Mouse (Mus musculus) heart, embryonic 12.5 days (tissue): ENCODE measurements around the gene Agap3. TPM values are rescaled to one million over a fixed set of nuclear protein-coding genes. Genes with fewer than 3 reads are reported as not detected.
A peak's percentile ranks its signal among the peaks of the same experiment; 100 is the strongest.

Source experiments
- ATAC-seq: fragments of 200-750 bp; cut with Nextera tagmentation; 2 replicates; pipeline ENCODE4 v1.8.0; 2017; ENCODE audit warnings: moderate TSS enrichment, moderate library complexity; ENCODE audit not compliant: insufficient number of reproducible peaks, low FRiP score
- H3K27ac ChIP-seq: fragments of 300-500 bp; sonication (generic); 2 replicates; pipeline ENCODE4 v1.5.1; 2016; ENCODE audit warnings: mild to moderate bottlenecking, moderate library complexity; ENCODE audit not compliant: poor library complexity, severe bottlenecking
- H3K27me3 ChIP-seq: fragments of 300-500 bp; sonication (generic); replicated peaks from 2 replicates; pipeline ENCODE4 v1.6.1; 2016; ENCODE audit warnings: mild to moderate bottlenecking, moderate library complexity
- H3K36me3 ChIP-seq: fragments of 300-500 bp; sonication (generic); 2 replicates; pipeline ENCODE4 v1.6.1; 2016; ENCODE audit warnings: mild to moderate bottlenecking, moderate library complexity
- H3K4me1 ChIP-seq: fragments of 300-500 bp; sonication (generic); replicated peaks from 2 replicates; pipeline ENCODE4 v1.6.1; 2016; ENCODE audit warnings: mild to moderate bottlenecking
- H3K4me2 ChIP-seq: fragments of 300-500 bp; sonication (generic); 2 replicates; pipeline ENCODE4 v1.6.1; 2016; ENCODE audit warnings: mild to moderate bottlenecking, moderate library complexity
- H3K4me3 ChIP-seq: fragments of 300-500 bp; sonication (generic); 2 replicates; pipeline ENCODE4 v1.5.1; 2016; ENCODE audit warnings: mild to moderate bottlenecking
- H3K9ac ChIP-seq: fragments of 300-500 bp; sonication (generic); 2 replicates; pipeline ENCODE4 v1.6.1; 2016; ENCODE audit warnings: mild to moderate bottlenecking, moderate library complexity
- H3K9me3 ChIP-seq: fragments of 300-500 bp; sonication (generic); replicated peaks from 2 replicates; pipeline ENCODE4 v1.6.1; 2016; ENCODE audit warnings: mild to moderate bottlenecking, moderate library complexity
- WGBS: fragments of 180-500 bp; shearing (Covaris S2); methylation state at CpG from one replicate; pipeline ENCODE4 v1.1.7; 2016; 5-methylcytosine and 5-hydroxymethylcytosine counted together
- polyA plus RNA-seq: library from polyadenylated mRNA; unstranded; fragments of >200 nt; fragmentation: Nextera tagmentation; extraction: Ambion mirVana; gene quantifications from 2 replicates; pipeline ENCODE4 v1.2.1, GENCODE M21; 2016

Gene Agap3
- polyA plus RNA-seq, 1 experiment from 2014 or later: 34.9 TPM

GRCm38 (mm10) chr5:24433993-24434392 is 18.0 kb upstream of the Agap3 start:
- Histone ChIP-seq H3K36me3 (peaks cover 95% of the 10 kb centered on the region), H3K4me2 (no peak overlapping the region), H3K27me3 (no peaks in the 10 kb centered on the region), H3K9ac (no peak overlapping the region), H3K4me3 (no peak overlapping the region), H3K9me3 (no peaks in the 10 kb centered on the region), H3K4me1 (peaks cover 12% of the 10 kb centered on the region), H3K27ac (no peak overlapping the region)
- 86% methylated on average over 8 of the region's 8 CpGs for WGBS
- no peak for ATAC-seq

GRCm38 (mm10) chr5:24441187-24441586 is 10.8 kb upstream of the Agap3 start:
- no peaks in the 10 kb centered on the region for H3K9me3 ChIP-seq
- no peak overlapping the region for H3K9ac ChIP-seq
- 92% methylated on average over 8 of the region's 8 CpGs for WGBS
- no peak overlapping the region for H3K4me2 ChIP-seq
- no peaks in the 10 kb centered on the region for H3K27me3 ChIP-seq
- peaks cover 17% of the 10 kb centered on the region for H3K4me1 ChIP-seq
- peaks cover 77% of the 10 kb centered on the region for H3K36me3 ChIP-seq
- no peak overlapping the region for H3K4me3 ChIP-seq
- no peak overlapping the region for H3K27ac ChIP-seq
- no peak for ATAC-seq

- Histone ChIP-seq H3K9me3 (no peaks in the 10 kb centered on the region), H3K27me3 (no peaks in the 10 kb centered on the region), H3K36me3 (peaks cover 68% of the 10 kb centered on the region), H3K4me3 (no peak overlapping the region), H3K27ac (no peak overlapping the region), H3K9ac (no peak overlapping the region), H3K4me2 (no peak overlapping the region), H3K4me1 (peaks cover 17% of the 10 kb centered on the region)
- no peak for ATAC-seq
- WGBS: 84% methylated on average over 9 of the region's 9 CpGs
Measured at GRCm38 (mm10) chr5:24442029-24442428, 9.9 kb upstream of the Agap3 start.

- Histone ChIP-seq H3K9me3 (no peaks in the 10 kb centered on the region), H3K27ac (no peak overlapping the region), H3K9ac (no peak overlapping the region), H3K4me3 (no peak overlapping the region), H3K36me3 (peaks cover 60% of the 10 kb centered on the region), H3K4me1 (peaks cover 22% of the 10 kb centered on the region), H3K4me2 (no peak overlapping the region; the same call in 1 of the 2 replicates), H3K27me3 (no peaks in the 10 kb centered on the region)
- no peak for ATAC-seq
- WGBS: 91% methylated on average over 7 of the region's 7 CpGs
Measured at GRCm38 (mm10) chr5:24443204-24443603, 8.8 kb upstream of the Agap3 start.

- H3K9ac ChIP-seq: peak overlapping the region; percentile 99
- peak overlapping the region; percentile 92 for H3K4me3 ChIP-seq
- peaks cover 22% of the 10 kb centered on the region for H3K4me1 ChIP-seq
- WGBS: 82% methylated on average over 12 of the region's 12 CpGs
- ATAC-seq: no peak
- H3K27ac ChIP-seq: no peak overlapping the region; the same call in 1 of the 2 replicates
- H3K4me2 ChIP-seq: peak overlapping the region; percentile 92
- peaks cover 54% of the 10 kb centered on the region for H3K36me3 ChIP-seq
- no peaks in the 10 kb centered on the region for H3K9me3 ChIP-seq
- no peaks in the 10 kb centered on the region for H3K27me3 ChIP-seq
Measured at GRCm38 (mm10) chr5:24443927-24444326, 8.1 kb upstream of the Agap3 start.

GRCm38 (mm10) chr5:24444746-24445427 is 7.1 kb upstream of the Agap3 start, which contains the start of gene Fastk:
Gene Fastk, minus strand, starts transcription at chr5:24445287.
- Histone ChIP-seq H3K9ac (peak within 1 kb of the TSS; percentile 99), H3K36me3 (peaks cover 44% of the 10 kb centered on the region), H3K9me3 (no peaks in the 10 kb centered on the region), H3K4me2 (peak within 1 kb of the TSS; percentile 92), H3K27me3 (no peaks in the 10 kb centered on the region), H3K4me1 (peaks cover 22% of the 10 kb centered on the region), H3K4me3 (peak within 1 kb of the TSS; percentile 92), H3K27ac (peak within 1 kb of the TSS; percentile 96)
- whole genome bisulfite sequencing: under 1% methylated on average over 60 of the region's 60 CpGs
- ATAC-seq: peak; percentile 91

- ATAC-seq: no peak
- H3K36me3 ChIP-seq: peaks cover 38% of the 10 kb centered on the region
- 53% methylated on average over 20 of the region's 20 CpGs for WGBS
Measured at GRCm38 (mm10) chr5:24445428-24446080, 6.4 kb upstream of the Agap3 start.

GRCm38 (mm10) chr5:24446630-24447029 is 5.3 kb upstream of the Agap3 start:
- Histone ChIP-seq H3K36me3 (peaks cover 27% of the 10 kb centered on the region), H3K4me3 (no peak overlapping the region)
- no peak for ATAC-seq

More at GRCm38 (mm10) chr5:24445428-24446080, 6.4 kb upstream of the Agap3 start:
- Histone ChIP-seq H3K9ac (peak overlapping the region; percentile 99), H3K4me3 (peak overlapping the region; percentile 92), H3K9me3 (no peaks in the 10 kb centered on the region), H3K27me3 (no peaks in the 10 kb centered on the region), H3K4me2 (peak overlapping the region; percentile 92), H3K27ac (peak overlapping the region; percentile 96), H3K4me1 (peaks cover 22% of the 10 kb centered on the region)

GRCm38 (mm10) chr5:24447624-24448298 is 4.2 kb upstream of the Agap3 start, which contains the start of gene Tmub1:
Gene Tmub1, minus strand, starts transcription at chr5:24447854.
- peak within 1 kb of the TSS; percentile 60 for H3K4me3 ChIP-seq
- peaks cover 16% of the 10 kb centered on the region for H3K36me3 ChIP-seq
- peak within 1 kb of the TSS; percentile 83 for H3K4me2 ChIP-seq
- H3K9ac ChIP-seq: peak within 1 kb of the TSS; percentile 64
- 2% methylated on average over 34 of the region's 34 CpGs for WGBS
- H3K4me1 ChIP-seq: peaks cover 27% of the 10 kb centered on the region
- H3K27ac ChIP-seq: peak within 1 kb of the TSS; percentile 45; the same call in 1 of the 2 replicates
- H3K27me3 ChIP-seq: no peaks in the 10 kb centered on the region
- H3K9me3 ChIP-seq: no peaks in the 10 kb centered on the region
- peak; percentile 68 for ATAC-seq

More at GRCm38 (mm10) chr5:24446630-24447029, 5.3 kb upstream of the Agap3 start:
- Histone ChIP-seq H3K27me3 (no peaks in the 10 kb centered on the region), H3K4me2 (peak overlapping the region; percentile 83; the same call in 1 of the 2 replicates), H3K4me1 (peaks cover 27% of the 10 kb centered on the region), H3K27ac (no peak overlapping the region), H3K9ac (no peak overlapping the region), H3K9me3 (no peaks in the 10 kb centered on the region)
- WGBS: 82% methylated on average over 7 of the region's 7 CpGs

- H3K4me1 ChIP-seq: peaks cover 46% of the 10 kb centered on the region
- WGBS: 1% methylated on average over 51 of the region's 66 CpGs
- H3K4me3 ChIP-seq: peak overlapping the region; percentile 97
- no peaks in the 10 kb centered on the region for H3K27me3 ChIP-seq
- no peaks in the 10 kb centered on the region for H3K9me3 ChIP-seq
- ATAC-seq: peak; percentile 85
- no peaks in the 10 kb centered on the region for H3K36me3 ChIP-seq
- H3K4me2 ChIP-seq: peak overlapping the region; percentile 88
- H3K27ac ChIP-seq: peak overlapping the region; percentile 96
- peak overlapping the region; percentile 99 for H3K9ac ChIP-seq
Measured at GRCm38 (mm10) chr5:24451264-24452029, 530 bp upstream of the Agap3 start.
